Mouse (Mus musculus) CH12.LX (cell line): ENCODE measurements at regions not wholly inside any gene's neighbourhood (a gene's known extent, or its start where the extent isn't known, plus 50 kb on each side); places are given as distances from the start of the nearest gene placed in this dataset.

ENCODE experiments used
- DNase-seq: peaks from one replicate; pipeline ENCODE4 v3.0.0-alpha.2; 2013; ENCODE audit errors: extremely low read depth
- H3K27ac ChIP-seq: 2 replicates; pipeline ENCODE4 v1.5.1; 2012; ENCODE audit warnings: low read depth, mild to moderate bottlenecking, control low read depth, moderate library complexity; ENCODE audit not compliant: insufficient read depth
- H3K27me3 ChIP-seq: replicated peaks from 2 replicates; pipeline ENCODE3; 2012; ENCODE audit warnings: inconsistent platforms
- H3K36me3 ChIP-seq, 2 experiments: replicated peaks in 1 of 2; 2 replicates each; pipeline versions ENCODE3 to v1.6.1; 2012; ENCODE audit warnings: inconsistent platforms in 1 of 2, low read length in 1 of 2, mild to moderate bottlenecking in 1 of 2, mixed read lengths in 1 of 2, moderate library complexity in 1 of 2; ENCODE audit not compliant: control insufficient read depth in 1 of 2, insufficient read depth in 1 of 2
- H3K4me1 ChIP-seq, 2 experiments: 2 replicates each; pipeline ENCODE4 v1.6.1; 2012; ENCODE audit warnings: inconsistent platforms in 1 of 2, moderate library complexity in 1 of 2; ENCODE audit not compliant: insufficient read depth in 2 of 2, control insufficient read depth in 1 of 2
- H3K4me2 ChIP-seq: 2 replicates; pipeline ENCODE4 v1.6.1; 2012; ENCODE audit warnings: low read depth, mild to moderate bottlenecking, control low read depth; ENCODE audit not compliant: poor library complexity, insufficient read depth, severe bottlenecking
- H3K4me3 ChIP-seq, 3 experiments: fragments of 150-350 bp in 1 of 3; sonication (generic) in 1 of 3; replicated peaks in 1 of 3; 2 replicates each; pipeline versions ENCODE3 to v1.5.1; 2011 to 2012; ENCODE audit warnings: low read depth in 2 of 3, low read length in 2 of 3, mild to moderate bottlenecking in 2 of 3, moderate library complexity in 2 of 3, control low read depth in 1 of 3, improper control_type of control experiment in 1 of 3, inconsistent platforms in 1 of 3, mixed read lengths in 1 of 3; ENCODE audit not compliant: poor library complexity in 1 of 3
- H3K79me2 ChIP-seq: replicated peaks from 2 replicates; pipeline ENCODE4 v1.6.1; 2012; ENCODE audit warnings: mild to moderate bottlenecking, moderate library complexity; ENCODE audit not compliant: control insufficient read depth, poor library complexity, insufficient read depth, severe bottlenecking; ENCODE audit errors: extremely low read depth
- H3K9ac ChIP-seq: 2 replicates; pipeline ENCODE4 v1.6.1; 2012; ENCODE audit warnings: low read depth, mild to moderate bottlenecking, control low read depth, moderate library complexity; ENCODE audit not compliant: insufficient read depth
- H3K9me3 ChIP-seq: replicated peaks from 2 replicates; pipeline ENCODE3; 2012; ENCODE audit warnings: low read length, inconsistent platforms, mixed read lengths
- BHLHE40 ChIP-seq: IDR thresholded peaks from 2 replicates; pipeline ENCODE4 v1.6.1; 2011; ENCODE audit warnings: mild to moderate bottlenecking, low read depth, low read length, improper control_type of control experiment
- CHD1 ChIP-seq: IDR thresholded peaks from 2 replicates; pipeline ENCODE4 v1.6.1; 2012; ENCODE audit warnings: low read depth, low read length, improper control_type of control experiment, inconsistent platforms
- CTCF ChIP-seq, 2 experiments: IDR thresholded peaks in 1 of 2; conservative IDR thresholded peaks in 1 of 2; 2 replicates each; pipeline ENCODE4 v1.5.1; 2011 to 2012; ENCODE audit warnings: low read depth in 2 of 2, low read length in 2 of 2, improper control_type of control experiment in 1 of 2, inconsistent platforms in 1 of 2, mild to moderate bottlenecking in 1 of 2, moderate library complexity in 1 of 2
- E2F4 ChIP-seq: IDR thresholded peaks from 2 replicates; pipeline ENCODE4 v1.6.1; 2011; ENCODE audit warnings: low read depth, low read length, improper control_type of control experiment; ENCODE audit not compliant: insufficient replicate concordance
- EP300 ChIP-seq: IDR thresholded peaks from 2 replicates; pipeline ENCODE4 v1.6.1; 2011; ENCODE audit warnings: low read length, improper control_type of control experiment
- GABPA ChIP-seq: IDR thresholded peaks from 2 replicates; pipeline ENCODE4 v1.6.1; 2012; ENCODE audit warnings: low read depth, low read length, improper control_type of control experiment, inconsistent platforms; ENCODE audit not compliant: insufficient replicate concordance
- HCFC1 ChIP-seq: IDR thresholded peaks from 2 replicates; pipeline ENCODE4 v1.6.1; 2012; ENCODE audit warnings: low read depth, mild to moderate bottlenecking, inconsistent platforms, low read length, improper control_type of control experiment
- IRF4 ChIP-seq: IDR thresholded peaks from 2 replicates; pipeline ENCODE4 v1.6.1; 2014; ENCODE audit warnings: low read depth, mild to moderate bottlenecking, inconsistent platforms, low read length, improper control_type of control experiment
- KAT2A ChIP-seq: IDR thresholded peaks from 2 replicates; pipeline ENCODE4 v1.6.1; 2012; ENCODE audit warnings: low read length, improper control_type of control experiment, inconsistent platforms; ENCODE audit not compliant: insufficient replicate concordance
- MAX ChIP-seq: IDR thresholded peaks from 2 replicates; pipeline ENCODE4 v1.6.1; 2011; ENCODE audit warnings: low read length, improper control_type of control experiment
- MAZ ChIP-seq: IDR thresholded peaks from 2 replicates; pipeline ENCODE4 v1.6.1; 2012; ENCODE audit warnings: low read depth, mild to moderate bottlenecking, inconsistent platforms, low read length, improper control_type of control experiment, moderate library complexity
- MXI1 ChIP-seq: IDR thresholded peaks from 2 replicates; pipeline ENCODE4 v1.6.1; 2011; ENCODE audit warnings: mild to moderate bottlenecking, low read depth, low read length, improper control_type of control experiment
- MYC ChIP-seq: IDR thresholded peaks from 2 replicates; pipeline ENCODE4 v1.6.1; 2011; ENCODE audit warnings: low read depth, mild to moderate bottlenecking, improper control_type of control experiment, low read length
- NELFE ChIP-seq: IDR thresholded peaks from 2 replicates; pipeline ENCODE4 v1.6.1; 2011; ENCODE audit warnings: low read depth, low read length, improper control_type of control experiment
- NRF1 ChIP-seq: IDR thresholded peaks from 2 replicates; pipeline ENCODE4 v1.6.1; 2014; ENCODE audit warnings: low read depth, mild to moderate bottlenecking, inconsistent platforms, low read length, improper control_type of control experiment, moderate library complexity
- POLR2A ChIP-seq: IDR thresholded peaks from 2 replicates; pipeline ENCODE4 v1.6.1; 2011; ENCODE audit warnings: low read depth, mild to moderate bottlenecking, improper control_type of control experiment, low read length
- RAD21 ChIP-seq: IDR thresholded peaks from 2 replicates; pipeline ENCODE4 v1.6.1; 2011; ENCODE audit warnings: low read depth, mild to moderate bottlenecking, low read length, improper control_type of control experiment, moderate library complexity
- SMC3 ChIP-seq: IDR thresholded peaks from 2 replicates; pipeline ENCODE4 v1.6.1; 2011; ENCODE audit warnings: low read depth, low read length, improper control_type of control experiment
- UBTF ChIP-seq: IDR thresholded peaks from 2 replicates; pipeline ENCODE4 v1.6.1; 2012; ENCODE audit warnings: low read depth, mild to moderate bottlenecking, inconsistent platforms, low read length, improper control_type of control experiment, moderate library complexity
- USF2 ChIP-seq: conservative IDR thresholded peaks from 2 replicates; pipeline ENCODE4 v1.6.1; 2011; ENCODE audit warnings: low read depth, low read length, improper control_type of control experiment
- ZC3H11A ChIP-seq: IDR thresholded peaks from 2 replicates; pipeline ENCODE4 v1.6.1; 2012; ENCODE audit warnings: low read depth, mild to moderate bottlenecking, inconsistent platforms, low read length, improper control_type of control experiment
- dilution Hi-C: fragments of 300-500 bp; cut with MboI; formaldehyde crosslinking; loops from 2 replicates; pipeline ENCODE4 v1.14.3; 2020; ENCODE audit warnings: low sequenced_read_pairs; ENCODE audit not compliant: extremely low pct_unique_long_range_greater_than_20kb, extremely low pct_ligation_motif_present
- in situ Hi-C: fragments of 300-500 bp; cut with MboI; formaldehyde crosslinking; loops from 3 replicates; pipeline ENCODE4 v1.14.3; 2019; ENCODE audit warnings: low sequenced_read_pairs, low pct_ligation_motif_present, low pct_unique_long_range_greater_than_20kb, mixed read lengths

GRCm38 (mm10) chr10:56840732-56841131, 463.6 kb downstream of the Gja1 start:
- H3K4me1 ChIP-seq, result no peaks in the 10 kb centered on the region
- H3K4me3 ChIP-seq, result no peak overlapping the region
- no peak overlapping the region for H3K9ac ChIP-seq
- H3K9me3 ChIP-seq, result no peaks in the 10 kb centered on the region
- in situ Hi-C loops, result loop anchor here (25.0 kb wide), 1 partner anchor 478 kb away; no protein-coding TSS in a partner anchor
- no peaks in the 10 kb centered on the region for H3K27me3 ChIP-seq
- DNase-seq, result peak; percentile 64
- no peaks in the 10 kb centered on the region for H3K79me2 ChIP-seq
- TF ChIP-seq CTCF (conservative IDR thresholded peaks at IDR 0.05 in 1 of 2, IDR thresholded peaks at IDR 0.05 in 1 of 2; ENCODE audit: low read depth in 2 of 2, low read length in 2 of 2) (peak; percentile 53 to 76; a peak in 3 of 4 replicates), MYC (no peak), RAD21 (peak; percentile 63), MAZ (no peak), NELFE (no peak), HCFC1 (no peak), BHLHE40 (no peak), MXI1 (no peak), UBTF (no peak), ZC3H11A (peak; percentile 17; the same call in 1 of the 2 replicates), SMC3 (peak; percentile 69), GABPA (no peak), KAT2A (no peak), EP300 (no peak), IRF4 (0 out of 2 replicates have a peak, but pooled peaks have one; percentile 15)
- TF ChIP-seq, all 38 proteins: peak for 5
- no peaks in the 10 kb centered on the region for H3K36me3 ChIP-seq
- H3K27ac ChIP-seq, result no peak overlapping the region
- no peak overlapping the region for H3K4me2 ChIP-seq
- dilution Hi-C loops, result no loop called here

- Histone ChIP-seq H3K4me2 (no peak overlapping the region), H3K79me2 (no peaks in the 10 kb centered on the region), H3K9ac (no peak overlapping the region), H3K27ac (no peak overlapping the region), H3K4me3 (no peak overlapping the region), H3K27me3 (no peaks in the 10 kb centered on the region), H3K36me3 (no peaks in the 10 kb centered on the region), H3K9me3 (no peaks in the 10 kb centered on the region), H3K4me1 (no peaks in the 10 kb centered on the region)
- dilution Hi-C loops (no loop called here), in situ Hi-C loops (loop anchor here (25.0 kb wide), 1 partner anchor 479 kb away; no protein-coding TSS in a partner anchor)
- TF ChIP-seq E2F4 (no peak), CTCF (conservative IDR thresholded peaks at IDR 0.05 in 1 of 2, IDR thresholded peaks at IDR 0.05 in 1 of 2; ENCODE audit: low read depth in 2 of 2, low read length in 2 of 2) (no peak), NRF1 (no peak), HCFC1 (no peak), RAD21 (no peak), MAX (no peak), CHD1 (no peak), MYC (no peak), USF2 (no peak), SMC3 (no peak), POLR2A (no peak)
- no peak for DNase-seq
These were observed 464.4 kb downstream of the Gja1 start for GRCm38 (mm10) chr10:56841486-56841885.
